Mouse (Mus musculus) thymus, postnatal 14 days (tissue): ENCODE data around the gene Syt9.
A peak's percentile ranks its signal among the peaks of the same experiment; 100 is the strongest.

Experiments used
- DNase-seq: peaks from one replicate; pipeline ENCODE4 v3.0.0; 2021

The Syt9 gene

DNA sequence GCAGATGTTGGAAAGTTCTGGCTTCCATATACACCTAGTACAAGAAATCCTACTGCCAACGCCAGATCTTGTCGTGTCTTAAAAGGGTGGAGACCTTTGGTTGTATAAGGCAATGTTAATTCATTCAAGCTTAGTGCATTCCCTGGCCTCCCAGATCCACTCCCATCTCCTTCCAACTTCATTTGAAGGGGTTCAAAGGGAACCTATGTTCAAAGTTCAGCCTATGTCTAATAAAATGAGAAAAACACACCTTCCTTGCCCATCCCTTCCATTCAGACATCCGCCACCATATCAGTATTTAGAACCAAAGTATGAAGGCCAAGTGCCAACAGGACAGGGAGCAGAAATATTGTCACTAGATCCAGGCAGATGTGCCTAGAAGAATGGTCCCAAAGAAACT, 177.3 kb downstream of the Syt9 start:
- DNase-seq: no peak

- no peak for DNase-seq
Observed at GRCm38 (mm10) chr7:107553461-107553860, 182.9 kb downstream of the Syt9 start.

- peak; percentile 30 for DNase-seq
Observed at GRCm38 (mm10) chr7:107555906-107556305, 185.4 kb downstream of the Syt9 start.

DNA sequence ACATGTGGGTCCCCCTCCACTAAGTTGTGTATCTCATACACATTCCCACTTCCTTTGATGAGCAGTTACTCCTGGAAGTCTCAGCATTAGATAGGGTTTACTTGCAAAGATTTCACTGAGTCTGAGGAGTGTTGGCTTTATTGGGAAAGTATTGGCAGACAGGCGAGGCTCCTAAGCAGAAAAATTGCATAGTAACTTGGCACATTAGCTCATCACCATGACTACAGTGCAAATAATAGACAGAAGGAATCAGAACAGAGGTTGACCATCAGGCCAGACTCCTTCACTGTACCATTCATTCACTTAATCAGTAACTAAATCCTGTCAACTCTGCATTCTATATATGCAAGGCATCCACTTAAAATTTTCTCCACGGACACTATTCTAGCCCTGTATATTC, 190.1 kb downstream of the Syt9 start:
- no peak for DNase-seq

GRCm38 (mm10) chr7:107561584-107561983, 191.1 kb downstream of the Syt9 start:
- no peak for DNase-seq

DNA sequence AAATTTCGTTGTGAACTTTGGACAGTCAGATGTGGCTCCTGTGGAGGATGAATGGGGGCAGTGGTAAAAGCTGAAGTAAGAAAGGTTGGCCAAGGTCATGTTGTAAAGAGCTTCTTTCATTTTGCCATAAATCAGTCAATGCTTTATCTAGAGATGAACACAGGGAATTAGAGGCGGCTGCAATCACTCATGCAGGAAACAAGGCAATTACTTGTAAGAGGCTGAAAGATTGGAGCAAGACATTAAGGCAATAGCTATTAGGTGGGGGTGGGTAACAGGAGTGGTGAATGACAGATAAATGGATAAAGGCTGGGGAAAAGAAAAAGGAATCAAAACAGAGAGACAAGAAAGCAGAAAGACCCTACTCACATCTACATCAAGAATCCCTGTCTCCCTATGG, 193.2 kb downstream of the Syt9 start:
- no peak for DNase-seq

- DNase-seq: no peak
Observed at GRCm38 (mm10) chr7:107567261-107567671, 196.7 kb downstream of the Syt9 start, which contains the start of gene Olfml1. Gene Olfml1 (plus strand): TSS chr7:107567446.

DNA sequence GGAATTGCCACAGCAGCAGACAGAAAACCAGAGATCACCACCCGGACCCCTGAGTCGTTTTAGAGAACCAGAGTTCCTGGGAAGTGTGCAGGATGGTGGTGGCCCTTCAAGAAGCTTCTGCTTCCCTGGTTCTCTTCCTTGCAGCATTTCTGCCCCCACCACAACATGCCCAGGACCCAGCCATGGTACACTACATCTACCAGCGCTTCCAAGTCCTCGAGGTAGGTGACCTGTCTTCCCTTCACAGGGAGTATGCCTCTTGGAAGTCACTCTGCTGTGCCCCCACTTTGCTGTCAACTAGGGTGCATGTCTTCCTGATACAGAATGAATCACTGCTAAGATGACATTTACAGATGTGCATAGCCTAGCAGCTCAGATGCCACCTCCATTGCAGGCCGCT, 197.1 kb downstream of the Syt9 start:
- DNase-seq: no peak

GRCm38 (mm10) chr7:107568971-107569370, 198.4 kb downstream of the Syt9 start:
- no peak for DNase-seq

GRCm38 (mm10) chr7:107573856-107574255, 203.3 kb downstream of the Syt9 start:
- DNase-seq: peak; percentile 11

GRCm38 (mm10) chr7:107574276-107574675, 203.7 kb downstream of the Syt9 start:
- no peak for DNase-seq

DNA sequence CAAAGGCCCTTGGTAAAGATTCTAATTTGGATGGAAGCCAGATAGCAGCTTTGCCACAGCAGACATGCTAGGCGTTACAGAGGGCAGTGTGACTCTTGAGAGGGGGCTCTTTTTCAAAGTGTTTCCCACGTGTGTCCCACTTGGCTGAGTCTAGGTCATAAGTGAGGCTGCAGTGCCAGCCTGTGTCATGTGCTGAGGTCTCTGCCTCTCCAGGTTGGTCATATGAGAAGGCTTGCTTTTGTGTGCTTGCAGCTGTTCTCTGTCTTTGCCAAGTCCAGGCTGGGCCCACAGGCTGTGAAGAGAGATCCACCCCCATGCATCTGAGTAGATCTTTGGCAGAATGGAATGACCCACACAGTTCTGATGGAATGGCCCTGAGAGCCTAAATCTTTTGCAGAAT, 222.1 kb downstream of the Syt9 start:
- DNase-seq: no peak

GRCm38 (mm10) chr7:107593904-107594303, 223.4 kb downstream of the Syt9 start:
- DNase-seq: no peak

GRCm38 (mm10) chr7:107594325-107594856, 223.9 kb downstream of the Syt9 start:
- DNase-seq: peak; percentile 57

GRCm38 (mm10) chr7:107594857-107595402, 224.4 kb downstream of the Syt9 start, which contains the start of gene Ppfibp2:
Gene Ppfibp2 (plus strand): TSS chr7:107595207.
- DNase-seq: peak; percentile 87

DNA sequence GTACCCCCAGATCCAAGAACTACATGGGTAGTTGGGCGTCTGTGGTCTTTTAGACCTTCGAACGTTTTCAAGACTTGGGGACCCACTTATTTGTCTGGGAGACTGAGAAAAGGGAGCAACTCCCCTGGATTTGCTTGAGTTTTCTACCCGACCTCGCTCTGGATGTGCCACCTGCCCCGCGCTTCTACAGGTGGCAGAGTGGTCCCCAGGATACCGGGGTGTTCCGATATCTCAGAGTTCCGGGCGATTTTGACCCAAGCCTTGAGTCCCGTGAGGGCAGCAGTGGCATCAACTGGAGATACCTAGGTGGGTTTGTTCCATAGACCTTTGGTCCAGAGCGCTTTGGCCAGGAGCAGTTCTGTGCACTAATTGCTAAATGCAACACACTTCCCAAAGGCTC, 224.9 kb downstream of the Syt9 start:
- no peak for DNase-seq

DNA sequence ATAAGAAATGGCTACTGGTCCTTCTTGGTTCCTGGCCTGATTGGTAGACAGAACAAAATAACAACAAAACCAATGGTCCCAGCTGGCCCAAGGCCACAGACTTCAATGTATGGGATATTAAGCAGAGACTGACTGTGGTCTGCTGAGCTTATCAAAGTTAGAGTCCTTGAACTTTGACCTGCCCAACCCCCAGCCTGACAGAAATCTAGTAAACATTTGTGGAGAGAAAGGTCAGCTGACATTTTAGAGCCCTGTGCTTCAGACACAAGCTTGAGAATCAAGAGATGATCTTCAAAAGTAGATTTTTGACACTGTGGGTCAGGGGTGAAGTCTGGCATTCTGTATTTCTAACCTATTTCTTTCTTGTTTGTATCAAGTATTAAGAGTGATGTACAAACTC, 226.2 kb downstream of the Syt9 start:
- DNase-seq: no peak

- DNase-seq: no peak
Observed at GRCm38 (mm10) chr7:107597956-107598355, 227.4 kb downstream of the Syt9 start.
